Mouse (Mus musculus) G1E (cell line): ENCODE measurements around the gene Hdac4.

ENCODE experiments used
- CTCF ChIP-seq: IDR thresholded peaks from 2 replicates; pipeline ENCODE4 v1.5.1; 2012; ENCODE audit warnings: low read depth, low read length, inconsistent platforms, mixed read lengths
- POLR2AphosphoS5 ChIP-seq: IDR thresholded peaks from 2 replicates; pipeline ENCODE4 v1.6.1; 2012; ENCODE audit warnings: low read depth, low read length, inconsistent platforms; ENCODE audit not compliant: insufficient replicate concordance
- TAL1 ChIP-seq: conservative IDR thresholded peaks from 2 replicates; pipeline ENCODE4 v1.6.1; 2012; ENCODE audit warnings: low read depth, low read length, inconsistent platforms, mixed read lengths

GRCm38 (mm10) chr1:92034247-92034646 lies 161.3 kb downstream of the Hdac4 start:
- TF ChIP-seq CTCF (no peak), TAL1 (no peak), POLR2AphosphoS5 (no peak)
